Mouse (Mus musculus): Measurements from ENCODE around the gene Zmynd8.

Zmynd8 gene

GRCm38 (mm10) chr2:165898202-165899194 lies at the start of gene Zmynd8:
Gene Zmynd8 (minus strand): TSS chr2:165899016.
- peak; percentile 79 for DNase-seq

- no peak for DNase-seq
These were observed 49.2 kb upstream of the Zmynd8 start for GRCm38 (mm10) chr2:165948007-165948406.

- no peak for DNase-seq
These were observed 47.3 kb upstream of the Zmynd8 start for GRCm38 (mm10) chr2:165946046-165946564.

- no peak for DNase-seq
These were observed 45.9 kb upstream of the Zmynd8 start for GRCm38 (mm10) chr2:165944576-165945351.

- no peak for DNase-seq
These were observed 44.3 kb upstream of the Zmynd8 start for GRCm38 (mm10) chr2:165943113-165943512.

GRCm38 (mm10) chr2:165936106-165936505 lies 37.3 kb upstream of the Zmynd8 start:
- DNase-seq, result no peak

GRCm38 (mm10) chr2:165927705-165928104 lies 28.9 kb upstream of the Zmynd8 start:
- DNase-seq, result no peak

GRCm38 (mm10) chr2:165926191-165926590 lies 27.4 kb upstream of the Zmynd8 start:
- DNase-seq, result no peak

GRCm38 (mm10) chr2:165925144-165925543 lies 26.3 kb upstream of the Zmynd8 start:
- no peak for DNase-seq

- no peak for DNase-seq
These were observed 25.9 kb upstream of the Zmynd8 start for GRCm38 (mm10) chr2:165924695-165925094.

- no peak for DNase-seq
These were observed 24.9 kb upstream of the Zmynd8 start for GRCm38 (mm10) chr2:165923715-165924114.

- DNase-seq, result no peak
These were observed 24.2 kb upstream of the Zmynd8 start for GRCm38 (mm10) chr2:165922994-165923393.

GRCm38 (mm10) chr2:165922047-165922728 lies 23.4 kb upstream of the Zmynd8 start:
- peak; percentile 54 for DNase-seq

- peak; percentile 87 for DNase-seq
These were observed 15.5 kb upstream of the Zmynd8 start for GRCm38 (mm10) chr2:165914298-165914697.

GRCm38 (mm10) chr2:165913073-165913472 lies 14.3 kb upstream of the Zmynd8 start:
- DNase-seq, result no peak

- no peak for DNase-seq
These were observed 10.9 kb upstream of the Zmynd8 start for GRCm38 (mm10) chr2:165909731-165910130.

- no peak for DNase-seq
These were observed 8.4 kb upstream of the Zmynd8 start for GRCm38 (mm10) chr2:165907199-165907598.

GRCm38 (mm10) chr2:165906332-165906945 lies 7.6 kb upstream of the Zmynd8 start:
- peak; percentile 66 for DNase-seq

GRCm38 (mm10) chr2:165901127-165901384 lies 2.2 kb upstream of the Zmynd8 start:
- no peak for DNase-seq

- peak; percentile 59 for DNase-seq
These were observed 1.7 kb upstream of the Zmynd8 start for GRCm38 (mm10) chr2:165900351-165901126.

- DNase-seq, result no peak
These were observed 1.1 kb upstream of the Zmynd8 start for GRCm38 (mm10) chr2:165899923-165900322.

GRCm38 (mm10) chr2:165899474-165899873 lies 658 bp upstream of the Zmynd8 start:
- peak; percentile 55 for DNase-seq

Measured in embryo, embryonic 11 days (tissue).